Mouse (Mus musculus) hematopoietic stem cell, adult 5-6 weeks (primary cell): ENCODE results near the gene Tbc1d32. TPM values are rescaled to one million over a fixed set of nuclear protein-coding genes. Genes with fewer than 3 reads are reported as not detected.

Experiments used
- ATAC-seq, 2 experiments: fragments of 125-278 bp in 1 of 2; replicated peaks in 1 of 2; 2 replicates each; pipeline ENCODE4 v1.8.0; 2016 to 2017; ENCODE audit warnings: inconsistent platforms in 2 of 2, mild to moderate bottlenecking in 2 of 2, moderate number of reproducible peaks in 2 of 2, low read depth in 1 of 2, moderate TSS enrichment in 1 of 2; ENCODE audit not compliant: low FRiP score in 2 of 2, poor library complexity in 2 of 2, severe bottlenecking in 2 of 2, insufficient read depth in 1 of 2, low TSS enrichment in 1 of 2
- total RNA-seq: library from RNA; stranded (forward); fragments of 172-1452, 232-1000 nt; gene quantifications from 2 replicates; pipeline ENCODE4 v1.2.3, GENCODE M21; 2017

Gene Tbc1d32
- total RNA-seq, 1 experiment from 2014 or later: 6.4 TPM

- no peak for ATAC-seq
These were observed 98.8 kb downstream of the Tbc1d32 start for GRCm38 (mm10) chr10:56129642-56130041.

GRCm38 (mm10) chr10:56126972-56127371 is 101.5 kb downstream of the Tbc1d32 start:
- no peak for ATAC-seq

DNA sequence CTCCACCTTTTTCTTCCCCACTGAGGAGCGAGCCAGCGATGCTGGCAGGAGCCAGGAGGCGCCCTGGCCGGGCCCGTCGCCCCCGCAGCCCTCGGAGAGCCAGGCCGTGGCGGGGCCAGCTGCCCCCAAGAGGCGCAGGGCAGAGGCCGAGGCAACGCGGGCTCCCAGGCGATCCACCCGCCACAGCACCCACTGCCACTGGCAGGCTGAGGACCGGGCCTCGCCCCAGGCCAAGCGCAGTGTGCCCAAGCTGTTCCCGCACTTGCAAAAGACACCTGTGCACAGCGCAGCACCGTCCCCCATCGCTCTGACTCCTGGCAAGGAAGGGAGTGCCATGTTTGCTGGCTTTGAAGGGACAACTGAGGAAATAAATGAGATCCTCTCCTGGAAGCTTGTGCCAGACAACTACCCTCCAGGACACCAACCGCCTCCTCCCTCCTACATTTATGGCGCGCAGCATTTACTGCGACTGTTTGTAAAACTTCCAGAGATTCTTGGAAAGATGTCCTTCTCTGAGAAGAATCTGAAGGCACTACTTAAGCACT is 112.8 kb downstream of the Tbc1d32 start:
- peak in 1 of 2 experiments; percentile 11; a peak in 1 of 4 replicates for ATAC-seq

- ATAC-seq: peak; percentile 97 to 99
These were observed 113.4 kb downstream of the Tbc1d32 start for GRCm38 (mm10) chr10:56114951-56115635.

DNA sequence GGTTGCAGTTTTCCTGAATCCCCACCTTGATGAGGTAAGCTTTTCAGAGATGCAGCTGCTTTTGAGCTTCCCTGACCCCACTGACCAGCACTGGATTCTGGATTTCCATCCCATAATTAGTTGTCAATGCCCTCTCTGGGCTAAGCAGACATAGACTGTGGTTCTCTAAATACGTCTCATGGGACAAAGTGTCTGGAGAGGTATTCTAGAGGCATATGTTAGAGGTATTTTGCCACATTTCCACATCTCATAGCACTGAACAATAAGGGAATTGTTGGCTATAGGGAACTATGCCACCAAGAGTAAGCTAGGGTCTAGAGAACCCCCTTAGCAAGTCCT is 121.5 kb downstream of the Tbc1d32 start:
- peak; percentile 37 to 60; a peak in 3 of 4 replicates for ATAC-seq

- peak; percentile 98 for ATAC-seq
These were observed 122.0 kb downstream of the Tbc1d32 start, which contains the start of gene Msl3l2 for GRCm38 (mm10) chr10:56106333-56106995. Msl3l2 (plus strand) TSS chr10:56106917.

- ATAC-seq: no peak
These were observed 128.7 kb downstream of the Tbc1d32 start for GRCm38 (mm10) chr10:56099641-56100310.

- no peak for ATAC-seq
These were observed 129.4 kb downstream of the Tbc1d32 start for GRCm38 (mm10) chr10:56099126-56099525.

DNA sequence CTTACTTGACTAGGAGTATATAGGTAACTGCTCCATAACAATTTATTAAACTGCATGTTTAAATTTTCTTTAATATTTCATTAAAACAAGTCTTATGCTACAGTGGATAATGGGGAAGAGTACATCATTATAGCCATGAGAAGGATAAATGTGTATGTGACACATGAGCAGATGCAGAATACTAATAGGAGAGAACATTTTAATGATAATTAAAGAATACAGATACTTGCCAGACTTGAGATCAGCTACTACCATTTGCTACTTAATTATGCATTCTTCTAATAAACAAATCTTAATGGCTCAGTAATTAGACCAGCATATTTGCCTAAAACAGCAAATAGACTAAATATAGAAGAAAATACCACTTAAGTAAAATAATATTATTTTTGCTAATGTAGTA is 131.7 kb downstream of the Tbc1d32 start:
- no peak for ATAC-seq

DNA sequence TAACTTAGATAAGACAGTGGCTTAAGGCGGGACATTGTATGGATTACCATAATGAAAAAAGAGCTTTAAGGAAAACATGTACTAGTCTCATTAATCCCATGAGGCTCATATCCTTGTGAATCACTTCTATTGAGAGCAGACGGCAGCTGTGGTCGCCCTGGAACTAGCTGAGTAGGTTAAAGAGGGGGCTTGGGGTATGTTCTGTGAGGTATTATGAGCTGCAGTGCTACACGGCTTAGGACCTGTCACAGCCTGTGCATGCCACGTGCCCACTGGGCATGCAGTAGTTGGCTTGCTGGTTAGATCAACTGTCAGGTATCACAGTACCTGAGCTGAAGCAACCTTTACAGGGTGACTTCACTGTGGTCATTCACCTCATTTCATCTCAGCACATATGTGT is 133.9 kb downstream of the Tbc1d32 start:
- ATAC-seq: no peak

DNA sequence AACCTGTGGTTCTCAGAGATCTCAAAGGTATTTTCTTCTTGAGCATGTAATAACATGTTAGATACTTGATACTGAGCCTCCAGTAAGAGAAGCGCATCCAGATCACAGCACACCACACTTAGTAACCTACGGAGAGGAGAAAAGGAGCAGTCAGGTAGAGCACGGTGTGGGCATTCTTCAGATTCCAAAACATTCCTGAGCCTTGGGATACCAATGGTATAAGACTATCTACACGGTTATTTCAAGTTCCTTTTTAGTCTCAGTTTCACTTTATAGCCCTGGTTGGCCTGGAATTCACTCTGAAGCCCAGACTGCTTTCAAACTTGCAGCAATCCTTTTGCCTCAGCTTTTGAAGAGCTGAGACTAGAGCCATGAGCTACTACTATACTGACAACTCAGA is 138.8 kb downstream of the Tbc1d32 start:
- no peak for ATAC-seq

DNA sequence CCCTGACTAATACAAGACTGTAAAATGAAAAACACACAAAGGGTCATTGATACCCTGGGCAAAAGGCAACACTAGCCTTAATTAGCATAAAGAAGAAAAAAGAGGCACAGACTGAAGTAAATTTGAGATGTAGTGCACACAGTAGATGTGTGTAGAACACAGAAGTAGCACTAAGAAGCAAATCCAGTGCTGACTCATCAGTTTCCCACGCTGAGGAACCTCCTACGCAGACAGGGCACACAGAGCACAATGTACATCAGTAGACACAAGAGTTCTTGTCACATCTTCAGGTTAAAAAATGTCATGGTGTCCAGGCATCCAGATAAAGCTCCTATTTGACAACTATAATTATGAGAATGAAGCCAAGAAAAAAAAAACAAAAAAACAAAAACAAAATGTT is 165.7 kb downstream of the Tbc1d32 start:
- no peak for ATAC-seq

DNA sequence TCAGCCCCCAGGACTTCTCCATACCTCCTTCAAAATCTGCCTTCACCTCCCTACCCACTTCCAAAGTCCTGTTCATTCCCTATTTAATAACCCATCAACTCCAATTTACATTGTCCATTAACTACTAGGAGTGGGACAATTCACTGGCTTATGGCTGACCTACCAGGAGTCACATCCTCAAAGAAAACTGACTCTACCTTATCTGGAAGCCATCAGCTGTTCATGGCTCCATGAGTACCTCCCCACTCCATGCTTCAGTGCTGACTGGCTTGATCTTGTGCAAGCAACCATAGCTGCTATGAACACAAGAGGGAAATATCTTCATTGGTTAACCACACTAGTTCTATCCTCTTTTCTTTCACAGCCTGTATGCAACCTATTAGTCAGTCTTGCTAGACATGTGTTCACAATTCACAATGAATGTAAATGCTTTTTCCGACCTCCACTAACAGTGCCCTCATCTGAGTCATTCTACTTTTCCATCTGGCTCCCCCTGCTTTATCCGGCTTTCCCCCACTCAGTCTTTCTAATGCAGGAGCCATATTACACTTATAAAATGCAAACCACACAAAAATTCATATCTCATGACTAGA is 167.2 kb downstream of the Tbc1d32 start:
- no peak for ATAC-seq

GRCm38 (mm10) chr10:56058979-56059422 is 169.5 kb downstream of the Tbc1d32 start:
- no peak for ATAC-seq

GRCm38 (mm10) chr10:56025400-56025799 is 203.1 kb downstream of the Tbc1d32 start:
- no peak for ATAC-seq

GRCm38 (mm10) chr10:56024579-56024978 is 203.9 kb downstream of the Tbc1d32 start:
- ATAC-seq: no peak

- ATAC-seq: peak; percentile 93 to 99
These were observed 248.5 kb downstream of the Tbc1d32 start for GRCm38 (mm10) chr10:55979898-55980521.
